Mouse (Mus musculus): ENCODE results near the gene Vdr. TPM values are rescaled to one million over a fixed set of nuclear protein-coding genes. Genes with fewer than 3 reads are reported as not detected.

Vdr gene
- total and polyA plus RNA-seq, 2 experiments = 0.04 to 0.09 TPM

DNA sequence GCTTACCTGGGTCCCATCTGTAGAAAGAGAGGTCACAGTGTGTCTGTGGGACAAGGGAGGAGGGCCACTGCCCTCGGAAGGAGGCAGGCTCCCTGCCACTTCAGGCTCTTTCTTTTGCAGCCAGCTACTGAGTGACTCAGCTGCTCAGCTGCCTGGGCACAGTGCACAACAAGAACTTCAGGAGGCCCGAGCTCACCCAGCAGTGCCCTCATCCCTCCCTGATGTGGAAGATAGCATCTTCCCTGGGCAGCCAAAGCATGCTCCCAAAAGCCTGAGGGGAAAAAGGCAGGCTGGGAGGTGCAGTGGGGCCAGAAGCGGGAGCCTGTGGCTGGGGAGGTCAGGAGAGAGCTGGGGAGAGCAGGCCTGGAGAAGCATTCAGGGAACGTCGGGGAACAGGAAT, 95.7 kb downstream of the Vdr start:
- Histone ChIP-seq H3K4me3 (ENCODE audit: insufficient read depth, low read depth, low read length) (no peak overlapping the region), H3K4me1 (ENCODE audit: control insufficient read depth, insufficient read depth, low read length) (no peaks in the 10 kb centered on the region; the same call in 1 of the 2 replicates), H3K27ac (replicated peaks; ENCODE audit: insufficient read depth, low read depth, low read length) (no peak overlapping the region), H3K9ac (ENCODE audit: low read depth, low read length) (no peak overlapping the region), H3K36me3 (ENCODE audit: control insufficient read depth, insufficient read depth, low read length) (no peaks in the 10 kb centered on the region), H3K79me2 (ENCODE audit: control insufficient read depth, insufficient read depth, low read length) (no peaks in the 10 kb centered on the region; the same call in 1 of the 2 replicates), H3K27me3 (ENCODE audit: control insufficient read depth, insufficient read depth, low read length) (no peaks in the 10 kb centered on the region)
- DNase-seq (ENCODE audit: extremely low read depth, low read depth, low spot score) = no peak
- TF ChIP-seq POLR2A (IDR thresholded peaks at IDR 0.05; ENCODE audit: extremely low read depth, insufficient read depth, low read length) (no peak), CTCF (IDR thresholded peaks at IDR 0.05; ENCODE audit: low read depth, low read length) (no peak)
- WGBS = 49% methylated on average over 5 of the region's 5 CpGs

DNA sequence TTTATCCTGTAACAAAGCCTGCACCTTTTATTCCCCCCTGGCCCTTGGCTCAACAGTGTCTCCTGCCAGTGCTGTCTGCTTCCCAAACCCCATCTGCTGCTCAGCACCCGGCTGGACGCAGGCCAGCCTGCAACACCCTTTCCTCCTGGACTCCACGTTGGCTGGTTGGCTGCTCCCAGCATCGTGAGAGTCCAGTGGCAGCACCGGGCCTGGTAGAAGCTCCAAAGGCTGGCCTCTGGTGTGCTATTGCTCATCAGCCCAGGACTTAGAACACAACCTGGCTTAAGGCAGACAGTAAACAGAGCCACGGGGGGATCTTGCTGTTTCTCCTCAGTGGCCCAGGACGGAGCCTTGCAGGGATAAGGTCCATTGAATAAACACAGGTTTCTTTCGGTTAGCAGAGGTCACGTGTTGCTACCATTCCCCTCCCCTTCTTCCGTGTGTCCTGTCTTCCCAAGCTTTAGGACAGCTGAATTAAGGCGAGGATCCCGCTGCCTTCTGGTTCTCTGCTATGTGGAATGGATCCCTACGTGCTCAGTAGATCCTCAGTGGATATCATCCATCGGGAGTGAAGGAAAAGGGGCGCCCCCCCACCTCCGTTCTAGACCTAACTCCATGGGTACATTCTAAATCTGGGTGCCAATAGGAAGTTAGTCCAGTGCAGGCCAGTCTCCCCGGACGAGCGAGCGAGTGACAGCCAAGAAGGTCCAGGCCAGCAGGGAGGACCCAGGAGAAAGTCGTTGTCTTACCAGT, 96.8 kb downstream of the Vdr start:
- no peaks in the 10 kb centered on the region; the same call in 1 of the 2 replicates for H3K79me2 ChIP-seq (ENCODE audit: control insufficient read depth, insufficient read depth, low read length)
- no peaks in the 10 kb centered on the region for H3K36me3 ChIP-seq (ENCODE audit: control insufficient read depth, insufficient read depth, low read length)
- H3K9ac ChIP-seq (ENCODE audit: low read depth, low read length) = no peak overlapping the region
- WGBS = 44% methylated on average over 21 of the region's 21 CpGs
- H3K27me3 ChIP-seq (ENCODE audit: control insufficient read depth, insufficient read depth, low read length) = no peaks in the 10 kb centered on the region
- no peak overlapping the region for H3K4me3 ChIP-seq (ENCODE audit: insufficient read depth, low read depth, low read length)
- H3K27ac ChIP-seq (replicated peaks; ENCODE audit: insufficient read depth, low read depth, low read length) = no peak overlapping the region
- TF ChIP-seq POLR2A (IDR thresholded peaks at IDR 0.05; ENCODE audit: extremely low read depth, insufficient read depth, low read length) (no peak), CTCF (IDR thresholded peaks at IDR 0.05; ENCODE audit: low read depth, low read length) (no peak)
- no peak for DNase-seq (ENCODE audit: extremely low read depth, low read depth, low spot score)
- no peaks in the 10 kb centered on the region; the same call in 1 of the 2 replicates for H3K4me1 ChIP-seq (ENCODE audit: control insufficient read depth, insufficient read depth, low read length)

DNA sequence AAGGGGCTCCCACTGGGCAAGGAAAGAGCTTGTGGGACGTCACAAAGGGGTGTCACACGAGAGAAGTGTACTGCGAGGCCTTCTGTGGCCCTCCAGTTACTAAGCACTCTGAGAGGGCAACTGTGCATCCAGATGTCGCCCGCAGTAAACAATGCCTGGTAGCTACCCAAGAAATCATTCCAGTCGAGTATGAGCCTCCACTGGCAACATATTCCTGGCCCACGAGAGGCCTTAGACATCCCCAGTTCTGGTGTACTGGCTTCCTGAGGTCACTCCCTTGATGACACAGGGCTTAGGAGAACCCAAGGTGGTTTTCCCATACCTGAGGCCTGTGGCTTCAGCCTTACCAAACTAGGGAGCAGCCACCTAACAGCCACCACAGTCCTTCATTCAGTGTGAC, 97.6 kb downstream of the Vdr start:
- WGBS = 73% methylated on average over 7 of the region's 7 CpGs
- no peak overlapping the region for H3K9ac ChIP-seq (ENCODE audit: low read depth, low read length)
- TF ChIP-seq POLR2A (IDR thresholded peaks at IDR 0.05; ENCODE audit: extremely low read depth, insufficient read depth, low read length) (no peak), CTCF (IDR thresholded peaks at IDR 0.05; ENCODE audit: low read depth, low read length) (no peak)
- no peaks in the 10 kb centered on the region; the same call in 1 of the 2 replicates for H3K4me1 ChIP-seq (ENCODE audit: control insufficient read depth, insufficient read depth, low read length)
- no peaks in the 10 kb centered on the region for H3K36me3 ChIP-seq (ENCODE audit: control insufficient read depth, insufficient read depth, low read length)
- H3K27me3 ChIP-seq (ENCODE audit: control insufficient read depth, insufficient read depth, low read length) = no peaks in the 10 kb centered on the region
- no peak overlapping the region for H3K27ac ChIP-seq (replicated peaks; ENCODE audit: insufficient read depth, low read depth, low read length)
- H3K4me3 ChIP-seq (ENCODE audit: insufficient read depth, low read depth, low read length) = no peak overlapping the region
- H3K79me2 ChIP-seq (ENCODE audit: control insufficient read depth, insufficient read depth, low read length) = no peaks in the 10 kb centered on the region; the same call in 1 of the 2 replicates
- DNase-seq (ENCODE audit: extremely low read depth, low read depth, low spot score) = no peak

DNA sequence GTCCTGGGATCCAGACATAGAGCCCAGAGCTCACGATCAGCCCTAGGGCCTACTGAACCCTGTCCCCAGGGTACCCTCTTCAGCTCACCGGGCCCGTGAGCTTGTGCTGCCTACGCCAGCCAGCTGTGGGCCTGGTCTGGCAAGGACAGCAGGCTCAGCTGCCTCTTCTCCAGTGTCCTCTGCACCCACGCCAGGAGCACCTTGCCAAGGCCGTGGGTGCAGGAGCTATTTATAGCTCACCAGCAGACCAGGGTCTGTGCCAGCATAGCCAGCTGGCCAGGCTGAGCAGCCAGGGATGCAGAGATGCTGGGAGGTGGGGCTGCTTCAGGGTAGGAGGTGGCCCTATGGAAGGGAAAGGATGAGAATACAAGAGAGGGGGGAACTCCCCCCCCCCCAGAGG, 98.3 kb downstream of the Vdr start:
- H3K4me1 ChIP-seq (ENCODE audit: control insufficient read depth, insufficient read depth, low read length) = no peaks in the 10 kb centered on the region; the same call in 1 of the 2 replicates
- DNase-seq (ENCODE audit: extremely low read depth, low read depth, low spot score) = no peak

DNA sequence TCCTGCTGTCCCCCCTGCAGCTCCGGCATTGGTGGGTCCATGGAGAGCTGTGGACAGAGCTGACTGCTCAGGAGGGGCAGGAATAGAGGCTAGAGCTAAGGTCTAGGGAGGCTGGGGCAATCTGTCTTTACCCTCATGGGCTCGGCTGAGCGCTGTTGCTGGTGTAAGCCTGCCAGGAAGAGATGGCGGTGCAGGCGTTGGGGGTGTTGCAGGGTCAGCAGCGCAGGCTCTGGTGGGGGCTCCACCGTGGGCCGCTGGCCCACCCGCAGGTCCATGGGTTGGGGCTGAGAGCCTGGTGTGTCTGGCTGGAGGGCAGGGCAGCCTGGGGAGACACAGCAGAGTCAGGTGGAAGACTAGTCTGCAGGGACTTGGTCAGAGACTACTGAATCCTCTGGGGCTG, 99.1 kb downstream of the Vdr start:
- H3K27ac ChIP-seq (replicated peaks; ENCODE audit: insufficient read depth, low read depth, low read length) = no peak overlapping the region
- H3K4me3 ChIP-seq (ENCODE audit: insufficient read depth, low read depth, low read length) = no peak overlapping the region
- no peak overlapping the region for H3K9ac ChIP-seq (ENCODE audit: low read depth, low read length)
- no peaks in the 10 kb centered on the region for H3K36me3 ChIP-seq (ENCODE audit: control insufficient read depth, insufficient read depth, low read length)
- DNase-seq (ENCODE audit: extremely low read depth, low read depth, low spot score) = no peak
- no peaks in the 10 kb centered on the region for H3K79me2 ChIP-seq (ENCODE audit: control insufficient read depth, insufficient read depth, low read length)
- WGBS = 88% methylated on average over 9 of the region's 9 CpGs
- TF ChIP-seq POLR2A (IDR thresholded peaks at IDR 0.05; ENCODE audit: extremely low read depth, insufficient read depth, low read length) = no peak
- no peak for TF ChIP-seq CTCF (IDR thresholded peaks at IDR 0.05; ENCODE audit: low read depth, low read length)
- H3K4me1 ChIP-seq (ENCODE audit: control insufficient read depth, insufficient read depth, low read length) = no peaks in the 10 kb centered on the region
- H3K27me3 ChIP-seq (ENCODE audit: control insufficient read depth, insufficient read depth, low read length) = no peaks in the 10 kb centered on the region

More for the DNA sequence above, 98.3 kb downstream of the Vdr start:
- Histone ChIP-seq H3K36me3 (ENCODE audit: control insufficient read depth, insufficient read depth, low read length) (no peaks in the 10 kb centered on the region), H3K9ac (ENCODE audit: low read depth, low read length) (no peak overlapping the region), H3K27me3 (ENCODE audit: control insufficient read depth, insufficient read depth, low read length) (no peaks in the 10 kb centered on the region), H3K79me2 (ENCODE audit: control insufficient read depth, insufficient read depth, low read length) (no peaks in the 10 kb centered on the region), H3K27ac (replicated peaks; ENCODE audit: insufficient read depth, low read depth, low read length) (no peak overlapping the region), H3K4me3 (ENCODE audit: insufficient read depth, low read depth, low read length) (no peak overlapping the region)
- TF ChIP-seq POLR2A (IDR thresholded peaks at IDR 0.05; ENCODE audit: extremely low read depth, insufficient read depth, low read length) (no peak), CTCF (IDR thresholded peaks at IDR 0.05; ENCODE audit: low read depth, low read length) (no peak)
- 28% methylated on average over 6 of the region's 6 CpGs for WGBS

DNA sequence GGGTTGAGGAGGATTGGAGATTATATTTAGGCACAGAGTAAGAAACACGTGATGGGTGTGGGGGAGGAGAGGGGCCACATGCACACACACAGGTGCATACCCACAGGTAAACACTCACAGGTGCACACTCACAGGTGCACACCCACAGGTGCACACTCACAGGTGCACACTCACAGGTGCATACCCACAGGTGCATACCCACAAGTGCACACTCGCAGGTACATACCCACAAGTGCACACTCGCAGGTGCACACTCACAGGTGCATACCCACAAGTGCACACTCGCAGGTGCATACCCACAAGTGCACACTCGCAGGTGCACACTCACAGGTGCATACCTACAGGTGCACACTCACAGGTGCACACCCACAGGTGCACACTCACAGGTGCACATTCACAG, 100.0 kb downstream of the Vdr start:
- Histone ChIP-seq H3K4me3 (ENCODE audit: insufficient read depth, low read depth, low read length) (no peak overlapping the region), H3K27ac (replicated peaks; ENCODE audit: insufficient read depth, low read depth, low read length) (no peak overlapping the region), H3K36me3 (ENCODE audit: control insufficient read depth, insufficient read depth, low read length) (no peaks in the 10 kb centered on the region), H3K9ac (ENCODE audit: low read depth, low read length) (no peak overlapping the region), H3K79me2 (ENCODE audit: control insufficient read depth, insufficient read depth, low read length) (no peaks in the 10 kb centered on the region), H3K4me1 (ENCODE audit: control insufficient read depth, insufficient read depth, low read length) (no peaks in the 10 kb centered on the region), H3K27me3 (ENCODE audit: control insufficient read depth, insufficient read depth, low read length) (no peaks in the 10 kb centered on the region)
- DNase-seq (ENCODE audit: extremely low read depth, low read depth, low spot score) = no peak
- WGBS = 89% methylated on average over 5 of the region's 5 CpGs
- TF ChIP-seq CTCF (IDR thresholded peaks at IDR 0.05; ENCODE audit: low read depth, low read length) = no peak
- no peak for TF ChIP-seq POLR2A (IDR thresholded peaks at IDR 0.05; ENCODE audit: extremely low read depth, insufficient read depth, low read length)
